Mouse (Mus musculus): ENCODE data around the gene Gm28041. TPM values are rescaled to one million over a fixed set of nuclear protein-coding genes. Genes with fewer than 3 reads are reported as not detected.
A peak's percentile ranks its signal among the peaks of the same experiment; 100 is the strongest.
"Not testable (repeated sequence)": the region's sequence is repeated elsewhere in the genome, so short reads cannot be mapped to it uniquely, and the experiment has no call there.

Gm28041 gene
- 0.44 and 0.50 TPM in 2 replicates for polyA plus RNA-seq (2015; fragmentation: Nextera tagmentation; extraction: Ambion mirVana)

GRCm38 (mm10) chr13:67375050-67375911, at the start of gene Gm28041, which contains the start of gene Zfp456:
Gm28041 (minus strand) TSS chr13:67375733.
Zfp456 (minus strand) TSS chr13:67375810.
- Histone ChIP-seq H3K4me3 (ENCODE audit: low read length) (peak within 1 kb of the TSS; percentile 52), H3K4me2 (replicated peaks; ENCODE audit: low read depth, low read length) (peak within 1 kb of the TSS; percentile 52), H3K9ac (replicated peaks; ENCODE audit: low read length) (peak within 1 kb of the TSS; percentile 58)
- H3K27me3 ChIP-seq (ENCODE audit: insufficient read depth, low read length); H3K4me1 ChIP-seq (ENCODE audit: insufficient read depth, low read length); H3K9me3 ChIP-seq (ENCODE audit: low read length); H3K27ac ChIP-seq (ENCODE audit: low read length); H3K36me3 ChIP-seq (ENCODE audit: insufficient read depth, low read length): not testable (repeated sequence)
- ATAC-seq (ENCODE audit: low FRiP score, low TSS enrichment): peak; percentile 98
- WGBS: 10% methylated on average over 13 of the region's 15 CpGs

GRCm38 (mm10) chr13:67422532-67422931, 47.0 kb upstream of the Gm28041 start:
- WGBS: 87% methylated on average over 2 of the region's 2 CpGs
- H3K27ac ChIP-seq (ENCODE audit: low read length); H3K27me3 ChIP-seq (ENCODE audit: insufficient read depth, low read length); H3K4me1 ChIP-seq (ENCODE audit: insufficient read depth, low read length); H3K9me3 ChIP-seq (ENCODE audit: low read length); H3K36me3 ChIP-seq (ENCODE audit: insufficient read depth, low read length); H3K4me2 ChIP-seq (replicated peaks; ENCODE audit: low read depth, low read length); H3K9ac ChIP-seq (replicated peaks; ENCODE audit: low read length); H3K4me3 ChIP-seq (ENCODE audit: low read length); ATAC-seq (ENCODE audit: low FRiP score, low TSS enrichment): not testable (repeated sequence)

DNA sequence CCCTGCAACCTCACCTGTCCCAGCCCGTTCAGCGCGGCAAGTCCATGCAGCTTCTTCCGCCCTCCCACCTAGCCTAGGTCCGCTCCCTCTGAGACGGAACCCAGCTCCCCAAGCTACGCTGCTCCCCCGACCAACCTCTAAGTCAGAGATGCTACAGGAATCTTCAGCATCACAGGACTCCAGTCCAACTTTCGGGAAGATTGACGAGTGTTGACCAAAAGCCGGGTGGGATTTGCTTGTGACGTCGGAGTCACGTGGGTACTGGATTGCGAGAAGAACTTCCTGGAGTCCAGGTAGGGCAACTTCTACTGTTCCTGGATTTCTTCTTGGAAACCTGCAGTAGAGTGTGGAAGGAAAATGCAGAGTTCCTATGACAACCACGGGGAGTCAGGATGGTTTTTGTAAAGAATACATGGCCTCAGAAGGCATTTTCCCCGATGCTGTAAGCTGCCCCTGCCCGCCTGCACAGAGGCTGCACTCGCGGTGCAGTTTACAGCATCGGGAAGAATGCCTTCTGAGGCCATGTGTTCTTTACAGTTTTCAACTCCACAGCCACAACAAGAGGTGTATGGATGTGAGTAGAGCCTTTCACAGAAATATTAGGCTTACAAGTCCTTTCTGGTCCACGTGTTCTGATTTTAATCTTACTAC, 45.8 kb upstream of the Gm28041 start, which contains the start of gene Zfp459:
Gene Zfp459, minus strand, starts transcription at position 212 of the 651 bp plus-strand sequence.
- peak; percentile 92 for ATAC-seq (ENCODE audit: low FRiP score, low TSS enrichment)
- H3K4me3 ChIP-seq (ENCODE audit: low read length): peak within 1 kb of the TSS; percentile 63
- WGBS: under 1% methylated on average over 22 of the region's 22 CpGs
- H3K27ac ChIP-seq (ENCODE audit: low read length): no peak within 1 kb of the TSS
- H3K4me1 ChIP-seq (ENCODE audit: insufficient read depth, low read length): no peaks in the 10 kb centered on the region
- H3K27me3 ChIP-seq (ENCODE audit: insufficient read depth, low read length): no peaks in the 10 kb centered on the region
- peak within 1 kb of the TSS; percentile 65 for H3K4me2 ChIP-seq (replicated peaks; ENCODE audit: low read depth, low read length)
- no peaks in the 10 kb centered on the region for H3K9me3 ChIP-seq (ENCODE audit: low read length)
- H3K9ac ChIP-seq (replicated peaks; ENCODE audit: low read length): peak within 1 kb of the TSS; percentile 67
- no peaks in the 10 kb centered on the region for H3K36me3 ChIP-seq (ENCODE audit: insufficient read depth, low read length)

- Histone ChIP-seq H3K9ac (replicated peaks; ENCODE audit: low read length) (peak overlapping the region; percentile 67), H3K4me1 (ENCODE audit: insufficient read depth, low read length) (no peaks in the 10 kb centered on the region), H3K36me3 (ENCODE audit: insufficient read depth, low read length) (no peaks in the 10 kb centered on the region), H3K9me3 (ENCODE audit: low read length) (no peaks in the 10 kb centered on the region), H3K4me3 (ENCODE audit: low read length) (peak overlapping the region; percentile 63), H3K4me2 (replicated peaks; ENCODE audit: low read depth, low read length) (peak overlapping the region; percentile 65), H3K27ac (ENCODE audit: low read length) (no peak overlapping the region), H3K27me3 (ENCODE audit: insufficient read depth, low read length) (no peaks in the 10 kb centered on the region)
- ATAC-seq (ENCODE audit: low FRiP score, low TSS enrichment): no peak; the same call in 1 of the 2 replicates
- 35% methylated on average over 11 of the region's 11 CpGs for WGBS
These were observed 45.1 kb upstream of the Gm28041 start for GRCm38 (mm10) chr13:67420558-67421206.

DNA sequence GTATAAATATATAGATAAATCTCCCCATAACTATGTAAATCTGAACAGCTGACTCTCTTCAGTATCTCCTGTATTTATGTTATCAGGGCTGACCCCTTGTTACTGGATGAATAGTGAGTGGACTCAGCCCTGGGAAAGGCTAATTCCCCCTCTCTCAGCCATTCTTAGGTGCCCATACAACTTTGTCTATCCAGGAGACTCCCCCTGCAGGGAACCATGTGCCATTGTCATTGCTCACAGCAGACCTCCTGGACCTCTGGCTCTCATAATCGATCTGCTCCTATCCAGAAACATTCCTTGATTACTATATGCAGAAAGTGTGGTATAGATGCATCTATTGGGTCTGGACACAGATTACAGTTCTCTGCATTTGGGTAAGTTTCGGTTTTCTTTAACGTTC, 41.3 kb upstream of the Gm28041 start:
- H3K4me1 ChIP-seq (ENCODE audit: insufficient read depth, low read length): no peaks in the 10 kb centered on the region
- H3K27ac ChIP-seq (ENCODE audit: low read length): no peak overlapping the region
- WGBS: 90% methylated on average over 3 of the region's 3 CpGs
- no peak overlapping the region for H3K4me2 ChIP-seq (replicated peaks; ENCODE audit: low read depth, low read length)
- no peak for ATAC-seq (ENCODE audit: low FRiP score, low TSS enrichment)
- H3K4me3 ChIP-seq (ENCODE audit: low read length): no peak overlapping the region
- H3K27me3 ChIP-seq (ENCODE audit: insufficient read depth, low read length): no peaks in the 10 kb centered on the region
- no peaks in the 10 kb centered on the region for H3K36me3 ChIP-seq (ENCODE audit: insufficient read depth, low read length)
- no peak overlapping the region for H3K9ac ChIP-seq (replicated peaks; ENCODE audit: low read length)
- no peaks in the 10 kb centered on the region for H3K9me3 ChIP-seq (ENCODE audit: low read length)

DNA sequence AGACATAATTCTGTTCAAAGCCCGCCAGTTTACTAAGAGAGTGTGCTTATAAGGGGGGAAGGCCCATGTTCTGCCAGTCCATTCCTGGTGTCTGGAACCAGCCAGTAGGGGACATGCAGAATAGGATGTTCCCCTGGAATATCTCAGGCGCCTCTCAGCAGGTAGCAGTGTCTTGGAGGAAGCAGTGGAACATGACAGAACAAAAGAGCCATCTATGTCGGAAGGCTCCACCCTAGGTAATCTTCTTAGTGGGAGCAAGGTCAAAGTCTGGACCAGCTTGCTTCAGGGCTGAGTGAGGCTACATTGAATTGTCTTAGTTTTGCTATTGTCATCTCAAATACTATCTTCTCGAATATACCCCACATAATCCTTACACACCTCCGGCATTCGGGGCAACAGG, 40.2 kb upstream of the Gm28041 start:
- no peak overlapping the region for H3K27ac ChIP-seq (ENCODE audit: low read length)
- WGBS: 93% methylated on average over 6 of the region's 6 CpGs
- ATAC-seq (ENCODE audit: low FRiP score, low TSS enrichment): no peak
- no peaks in the 10 kb centered on the region for H3K9me3 ChIP-seq (ENCODE audit: low read length)
- H3K9ac ChIP-seq (replicated peaks; ENCODE audit: low read length): no peak overlapping the region
- H3K4me3 ChIP-seq (ENCODE audit: low read length): no peak overlapping the region
- H3K36me3 ChIP-seq (ENCODE audit: insufficient read depth, low read length): no peaks in the 10 kb centered on the region
- H3K27me3 ChIP-seq (ENCODE audit: insufficient read depth, low read length): no peaks in the 10 kb centered on the region
- no peak overlapping the region for H3K4me2 ChIP-seq (replicated peaks; ENCODE audit: low read depth, low read length)
- no peaks in the 10 kb centered on the region for H3K4me1 ChIP-seq (ENCODE audit: insufficient read depth, low read length)

- 70% methylated on average over 3 of the region's 3 CpGs for WGBS
- not testable (repeated sequence) for H3K27me3 ChIP-seq (ENCODE audit: insufficient read depth, low read length); H3K27ac ChIP-seq (ENCODE audit: low read length); H3K4me2 ChIP-seq (replicated peaks; ENCODE audit: low read depth, low read length); H3K9ac ChIP-seq (replicated peaks; ENCODE audit: low read length); H3K4me3 ChIP-seq (ENCODE audit: low read length); H3K36me3 ChIP-seq (ENCODE audit: insufficient read depth, low read length); H3K4me1 ChIP-seq (ENCODE audit: insufficient read depth, low read length); H3K9me3 ChIP-seq (ENCODE audit: low read length)
- ATAC-seq (ENCODE audit: low FRiP score, low TSS enrichment): peak; percentile 54; the same call in 1 of the 2 replicates
These were observed 38.1 kb upstream of the Gm28041 start for GRCm38 (mm10) chr13:67413634-67414033.

GRCm38 (mm10) chr13:67399183-67399903, 23.8 kb upstream of the Gm28041 start, which contains the start of gene Zfp429:
Zfp429 (minus strand) TSS chr13:67399819.
- H3K27me3 ChIP-seq (ENCODE audit: insufficient read depth, low read length); H3K27ac ChIP-seq (ENCODE audit: low read length); H3K9me3 ChIP-seq (ENCODE audit: low read length); H3K4me1 ChIP-seq (ENCODE audit: insufficient read depth, low read length); H3K36me3 ChIP-seq (ENCODE audit: insufficient read depth, low read length): not testable (repeated sequence)
- H3K4me3 ChIP-seq (ENCODE audit: low read length): peak within 1 kb of the TSS; percentile 71
- ATAC-seq (ENCODE audit: low FRiP score, low TSS enrichment): peak; percentile 99
- 2% methylated on average over 14 of the region's 16 CpGs for WGBS
- peak within 1 kb of the TSS; percentile 76 for H3K9ac ChIP-seq (replicated peaks; ENCODE audit: low read length)
- H3K4me2 ChIP-seq (replicated peaks; ENCODE audit: low read depth, low read length): peak within 1 kb of the TSS; percentile 53

GRCm38 (mm10) chr13:67376255-67376654, 722 bp upstream of the Gm28041 start:
- not testable (repeated sequence) for H3K4me3 ChIP-seq (ENCODE audit: low read length); H3K4me1 ChIP-seq (ENCODE audit: insufficient read depth, low read length); H3K9me3 ChIP-seq (ENCODE audit: low read length); ATAC-seq (ENCODE audit: low FRiP score, low TSS enrichment); H3K27ac ChIP-seq (ENCODE audit: low read length); H3K4me2 ChIP-seq (replicated peaks; ENCODE audit: low read depth, low read length); H3K36me3 ChIP-seq (ENCODE audit: insufficient read depth, low read length); H3K9ac ChIP-seq (replicated peaks; ENCODE audit: low read length); H3K27me3 ChIP-seq (ENCODE audit: insufficient read depth, low read length)
- WGBS: 81% methylated on average over 3 of the region's 3 CpGs
